Mouse (Mus musculus): ENCODE results near the gene Prepl. TPM values are rescaled to one million over a fixed set of nuclear protein-coding genes. Genes with fewer than 3 reads are reported as not detected.

Gene Prepl
- total RNA-seq (2023), result 16.9 TPM

GRCm38 (mm10) chr17:85090120-85091099 is at the start of gene Prepl, which contains the start of gene Camkmt:
Gene Prepl, minus strand, starts transcription at chr17:85090241.
Gene Camkmt, plus strand, starts transcription at chr17:85090552.

GRCm38 (mm10) chr17:85028093-85028739 is 61.8 kb downstream of the Prepl start, which contains the start of gene Slc3a1:
Gene Slc3a1, plus strand, starts transcription at chr17:85028376.

Other genes starting within 250 kb of the Prepl start
- 102 TPM for gene Ppm1b, start 133.5 kb downstream of the Prepl start, total RNA-seq (2023)
- 2.1 TPM for gene Slc3a1, start 61.9 kb downstream of the Prepl start, total RNA-seq (2023)
- 7.2 TPM for gene Camkmt, start 311 bp upstream of the Prepl start, total RNA-seq (2023)

All from CD8-positive naive resting alpha-beta T cell, adult 57 days (primary cell).